18 mouse cellular contexts compared by ENCODE assay signal in the genomic region with DNA sequence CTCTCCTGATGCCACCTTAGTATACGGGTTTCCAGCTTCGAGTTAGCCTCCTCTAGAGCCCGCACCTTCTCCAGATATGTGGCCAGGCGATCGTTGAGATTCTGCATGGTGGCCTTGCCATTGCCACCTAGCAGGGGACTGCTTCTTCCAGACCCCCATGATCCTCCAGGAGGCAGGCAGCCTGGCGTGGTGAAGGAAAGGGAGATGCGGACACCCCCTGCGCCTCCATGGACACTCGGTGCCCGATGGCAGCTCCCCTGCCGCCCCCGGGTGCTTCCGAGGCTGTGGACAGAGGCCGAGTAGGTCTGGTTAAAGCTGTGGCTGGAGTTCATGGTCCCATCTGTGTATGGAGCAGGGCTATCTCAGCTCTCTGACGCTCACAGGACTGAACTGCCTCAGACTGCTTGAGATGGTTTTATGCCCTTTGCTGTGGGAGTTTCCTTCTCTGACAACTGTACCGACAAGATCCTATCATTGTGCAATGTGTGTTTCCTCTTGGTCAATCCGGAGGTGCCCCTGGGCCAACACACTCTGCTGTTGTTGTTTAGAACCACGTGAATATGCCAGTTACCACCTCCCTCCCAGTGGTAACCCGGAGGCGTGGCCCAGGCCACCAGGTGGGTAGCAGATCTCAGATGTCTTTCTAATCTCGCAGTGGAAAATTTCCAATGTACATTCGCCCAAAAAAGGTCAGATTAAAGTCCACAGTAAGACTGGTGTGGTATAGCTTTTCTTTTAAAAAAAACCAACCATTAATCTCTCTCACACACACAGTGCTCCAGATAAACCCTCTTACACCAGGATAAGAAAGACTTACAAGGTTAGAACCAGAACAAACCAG. TPM values are rescaled to one million over a fixed set of nuclear protein-coding genes. Genes with fewer than 3 reads are reported as not detected.
DNase-seq lines count a peak whose midpoint lies in the region; ATAC-seq and TF ChIP-seq lines count a peak whose summit lies in the region.
"Had no signal": no experiment of that assay in that cellular context is flagged by ENCODE, and none has a peak within 500 bp of the region (broad histone marks: within the 10 kb centered on the region; RNA-seq: fewer than 3 reads in every experiment).

A gene (minus strand): TSS at position 405 of the 841 bp plus-strand sequence.

- no peak within 1 kb of the TSS for H3K27ac ChIP-seq in embryonic facial prominence, embryonic 14.5 days (replicated peaks; ENCODE audit: low read depth, low read length)
- 0 out of 2 replicates have a peak within 1 kb of the TSS, but pooled peaks have one; percentile 37 for H3K27ac ChIP-seq in kidney, postnatal 0 days
- 0 out of 2 replicates have a peak within 1 kb of the TSS, but pooled peaks have one; percentile 20 for H3K27ac ChIP-seq in lung, postnatal 0 days (ENCODE audit: low read length)
- no peak within 1 kb of the TSS for H3K27ac ChIP-seq in forebrain, postnatal 0 days (ENCODE audit: low read depth, low read length)
- no peak within 1 kb of the TSS for H3K27ac ChIP-seq in heart, embryonic 12.5 days (ENCODE audit: poor library complexity, severe bottlenecking)
- H3K27ac ChIP-seq: liver, embryonic 13.5 days had no signal

- H3K4me2 ChIP-seq in embryonic facial prominence, embryonic 14.5 days (ENCODE audit: low read depth, low read length), result no peak within 1 kb of the TSS
- H3K4me2 ChIP-seq in kidney, postnatal 0 days (ENCODE audit: low read length), result peak within 1 kb of the TSS; percentile 27
- peak within 1 kb of the TSS; percentile 30; the same call in 1 of the 2 replicates for H3K4me2 ChIP-seq in lung, postnatal 0 days (replicated peaks; ENCODE audit: low read depth, low read length)
- no peak within 1 kb of the TSS for H3K4me2 ChIP-seq in forebrain, postnatal 0 days (ENCODE audit: low read depth)
- no peak within 1 kb of the TSS for H3K4me2 ChIP-seq in heart, embryonic 12.5 days
- H3K4me2 ChIP-seq: liver, embryonic 13.5 days had no signal

- no peaks in the 10 kb centered on the region for H3K4me1 ChIP-seq in embryonic facial prominence, embryonic 14.5 days (ENCODE audit: control insufficient read depth, insufficient read depth, low read length)
- H3K4me1 ChIP-seq in kidney, postnatal 0 days (replicated peaks; ENCODE audit: insufficient read depth, low read length), result no peaks in the 10 kb centered on the region
- H3K4me1 ChIP-seq in lung, postnatal 0 days (ENCODE audit: insufficient read depth, low read depth, low read length), result no peaks in the 10 kb centered on the region; the same call in 1 of the 2 replicates
- H3K4me1 ChIP-seq in forebrain, postnatal 0 days (ENCODE audit: insufficient read depth), result no peaks in the 10 kb centered on the region
- peaks cover 10% of the 10 kb centered on the region for H3K4me1 ChIP-seq in heart, embryonic 12.5 days (replicated peaks)

- WGBS in embryonic facial prominence, embryonic 14.5 days, result 77% methylated on average over 22 of the region's 22 CpGs
- WGBS in kidney, postnatal 0 days, result 55% methylated on average over 22 of the region's 22 CpGs
- 65% methylated on average over 22 of the region's 22 CpGs for WGBS in lung, postnatal 0 days
- WGBS in forebrain, postnatal 0 days, result 86% methylated on average over 22 of the region's 22 CpGs
- 74% methylated on average over 22 of the region's 22 CpGs for WGBS in heart, embryonic 12.5 days

- no peak within 1 kb of the TSS for H3K9ac ChIP-seq in embryonic facial prominence, embryonic 14.5 days (ENCODE audit: low read depth, low read length)
- H3K9ac ChIP-seq in kidney, postnatal 0 days (ENCODE audit: low read depth, low read length), result peak within 1 kb of the TSS; percentile 5; the same call in 1 of the 2 replicates
- H3K9ac ChIP-seq in lung, postnatal 0 days (replicated peaks; ENCODE audit: low read depth), result no peak within 1 kb of the TSS
- H3K9ac ChIP-seq in forebrain, postnatal 0 days, result no peak within 1 kb of the TSS
- no peak within 1 kb of the TSS for H3K9ac ChIP-seq in heart, embryonic 12.5 days
- H3K9ac ChIP-seq: liver, embryonic 13.5 days had no signal

- H3K27me3 ChIP-seq in embryonic facial prominence, embryonic 14.5 days (replicated peaks; ENCODE audit: control insufficient read depth, insufficient read depth, low read length), result no peaks in the 10 kb centered on the region
- no peaks in the 10 kb centered on the region for H3K27me3 ChIP-seq in kidney, postnatal 0 days (ENCODE audit: insufficient read depth, low read length)
- no peaks in the 10 kb centered on the region for H3K27me3 ChIP-seq in lung, postnatal 0 days (replicated peaks; ENCODE audit: insufficient read depth, low read length)
- no peaks in the 10 kb centered on the region for H3K27me3 ChIP-seq in forebrain, postnatal 0 days (ENCODE audit: insufficient read depth, low read length)
- H3K27me3 ChIP-seq in heart, embryonic 12.5 days (replicated peaks), result 0 out of 2 replicates have a peak, but pooled peaks cover 5% of the 10 kb centered on the region
- H3K27me3 ChIP-seq: liver, embryonic 13.5 days had no signal

- no peak for TF ChIP-seq EP300 in lung, postnatal 0 days (IDR thresholded peaks at IDR 0.05)

- H3K36me3 ChIP-seq in embryonic facial prominence, embryonic 14.5 days (ENCODE audit: control insufficient read depth, insufficient read depth, low read length), result no peaks in the 10 kb centered on the region
- no peaks in the 10 kb centered on the region for H3K36me3 ChIP-seq in kidney, postnatal 0 days (ENCODE audit: insufficient read depth, low read length)
- no peaks in the 10 kb centered on the region for H3K36me3 ChIP-seq in lung, postnatal 0 days (ENCODE audit: insufficient read depth, low read length)
- no peaks in the 10 kb centered on the region for H3K36me3 ChIP-seq in forebrain, postnatal 0 days (ENCODE audit: insufficient read depth)
- no peaks in the 10 kb centered on the region for H3K36me3 ChIP-seq in heart, embryonic 12.5 days
- H3K36me3 ChIP-seq: G1E; liver, embryonic 13.5 days had no signal

- ATAC-seq in embryonic facial prominence, embryonic 14.5 days (ENCODE audit: low read depth), result peak; percentile 72; the same call in 1 of the 2 replicates
- ATAC-seq in kidney, postnatal 0 days (replicated peaks; ENCODE audit: low FRiP score, low read depth), result peak; percentile 77
- peak; percentile 60 for ATAC-seq in lung, postnatal 0 days
- ATAC-seq in forebrain, postnatal 0 days, result no peak
- no peak for ATAC-seq in heart, embryonic 12.5 days (ENCODE audit: insufficient number of reproducible peaks, low FRiP score)
- ATAC-seq: activated CD4-positive, CD25-positive, alpha-beta regulatory T cell, adult 4 months; forebrain, embryonic 14.5 days had no signal

- H3K9me3 ChIP-seq in embryonic facial prominence, embryonic 14.5 days (ENCODE audit: control insufficient read depth, low read length), result no peaks in the 10 kb centered on the region
- no peaks in the 10 kb centered on the region for H3K9me3 ChIP-seq in kidney, postnatal 0 days (replicated peaks; ENCODE audit: low read length)
- no peaks in the 10 kb centered on the region for H3K9me3 ChIP-seq in lung, postnatal 0 days (ENCODE audit: low read length)
- no peaks in the 10 kb centered on the region for H3K9me3 ChIP-seq in forebrain, postnatal 0 days (ENCODE audit: low read length)
- no peaks in the 10 kb centered on the region for H3K9me3 ChIP-seq in heart, embryonic 12.5 days (replicated peaks)
- H3K9me3 ChIP-seq: liver, embryonic 13.5 days had no signal

- no peak for TF ChIP-seq CTCF in kidney, postnatal 0 days (IDR thresholded peaks at IDR 0.05; ENCODE audit: low read depth)
- TF ChIP-seq CTCF in lung, postnatal 0 days (IDR thresholded peaks at IDR 0.05), result no peak
- no peak for TF ChIP-seq CTCF in forebrain, postnatal 0 days (IDR thresholded peaks at IDR 0.05; ENCODE audit: low read depth)

- intact Hi-C loops in left cerebral cortex, postnatal 25 days (cut with DNase I), result no loop called here

- no peak within 1 kb of the TSS for H3K4me3 ChIP-seq in embryonic facial prominence, embryonic 14.5 days (ENCODE audit: low read depth, low read length)
- H3K4me3 ChIP-seq in kidney, postnatal 0 days (replicated peaks; ENCODE audit: low read depth, low read length), result no peak within 1 kb of the TSS; the same call in 1 of the 2 replicates
- H3K4me3 ChIP-seq in lung, postnatal 0 days (ENCODE audit: low read depth, low read length), result no peak within 1 kb of the TSS
- no peak within 1 kb of the TSS for H3K4me3 ChIP-seq in forebrain, postnatal 0 days (ENCODE audit: low read depth, low read length)
- no peak within 1 kb of the TSS for H3K4me3 ChIP-seq in heart, embryonic 12.5 days
- H3K4me3 ChIP-seq: liver, embryonic 13.5 days had no signal

- DNase-seq in adrenal gland, postnatal 10 days, result peak; percentile 3
- DNase-seq in adrenal gland, postnatal 14 days, result no peak
- peak; percentile 38 for DNase-seq in embryonic facial prominence, embryonic 14.5 days (ENCODE audit: low spot score)
- DNase-seq in kidney, postnatal 0 days (ENCODE audit: low spot score), result peak; percentile 11
- DNase-seq in lung, postnatal 0 days (ENCODE audit: low spot score), result peak; percentile 45
- DNase-seq in left cerebral cortex, postnatal 25 days (ENCODE audit: low spot score in 2 of 2), result no peak
- DNase-seq in forebrain, postnatal 0 days, result no peak
- DNase-seq: gastrocnemius, postnatal 36 days; heart, postnatal 4 days; layer of hippocampus, adult 9-11 months; liver, embryonic 13.5 days; right cerebral cortex, postnatal 14 days had no signal

RNA-seq across cellular contexts. Expression of the gene that starts here (rescaled TPM):
- total RNA-seq in adrenal gland, postnatal 10 days (2021), result 10 to 100 TPM in 1 of 2 experiments, 1 to 10 TPM in 1; 4.4 to 12.8 TPM
- total RNA-seq in adrenal gland, postnatal 14 days (2021), result 0.30 and 6.4 TPM in 2 replicates
- polyA plus RNA-seq in embryonic facial prominence, embryonic 14.5 days (2014; fragmentation: Nextera tagmentation; extraction: Ambion mirVana), result 8.7 and 11.9 TPM in 2 replicates
- 30.6 and 31.8 TPM in 2 replicates for polyA plus RNA-seq in kidney, postnatal 0 days (2015; fragmentation: Nextera tagmentation; extraction: Ambion mirVana)
- 8.2 and 9.7 TPM in 2 replicates for polyA plus RNA-seq in lung, postnatal 0 days (2015; fragmentation: Nextera tagmentation; extraction: Ambion mirVana)
- not detected for total RNA-seq in left cerebral cortex, postnatal 25 days (2021)
- 0.08 TPM in 1 of 2 replicates, not detected in the other for total RNA-seq in forebrain, postnatal 0 days (2014; rRNA removed)
- 0.20 and 0.53 TPM in 2 replicates for polyA plus RNA-seq in forebrain, postnatal 0 days (2015; fragmentation: Nextera tagmentation; extraction: Ambion mirVana)
- polyA plus RNA-seq in heart, embryonic 12.5 days (2016; fragmentation: Nextera tagmentation; extraction: Ambion mirVana), result 0.27 and 0.52 TPM in 2 replicates
- total RNA-seq: common myeloid progenitor, adult 5-6 weeks; G1E; gastrocnemius, postnatal 36 days; heart, postnatal 4 days had no signal
- polyA plus RNA-seq: activated CD4-positive, CD25-positive, alpha-beta regulatory T cell, adult 4 months; G1E; neural tube, embryonic 14.5 days had no signal

Comparison
In these comparisons a context has a peak if more than half of its experiments do, and no peak if none do; other contexts are left out.
1. DNase-seq: peak in adrenal gland, postnatal 10 days (single experiment), embryonic facial prominence, embryonic 14.5 days (single experiment), kidney, postnatal 0 days (single experiment) and lung, postnatal 0 days (single experiment); none in adrenal gland, postnatal 14 days (single experiment), left cerebral cortex, postnatal 25 days (0 of 2) and forebrain, postnatal 0 days (single experiment).
2. ATAC-seq: peak in embryonic facial prominence, embryonic 14.5 days (single experiment), kidney, postnatal 0 days (single experiment) and lung, postnatal 0 days (single experiment); none in forebrain, postnatal 0 days (single experiment) and heart, embryonic 12.5 days (single experiment).
3. H3K27ac ChIP-seq: peak in kidney, postnatal 0 days (single experiment) and lung, postnatal 0 days (single experiment); none in embryonic facial prominence, embryonic 14.5 days (single experiment), forebrain, postnatal 0 days (single experiment) and heart, embryonic 12.5 days (single experiment).
4. H3K4me2 ChIP-seq: peak in kidney, postnatal 0 days (single experiment) and lung, postnatal 0 days (single experiment); none in embryonic facial prominence, embryonic 14.5 days (single experiment), forebrain, postnatal 0 days (single experiment) and heart, embryonic 12.5 days (single experiment).